Mouse (Mus musculus): ENCODE results near the gene Rsad1. TPM values are rescaled to one million over a fixed set of nuclear protein-coding genes. Genes with fewer than 3 reads are reported as not detected.

The Rsad1 gene
- polyA plus RNA-seq, 1 experiment from 2014 or later: 3.4 TPM

DNA sequence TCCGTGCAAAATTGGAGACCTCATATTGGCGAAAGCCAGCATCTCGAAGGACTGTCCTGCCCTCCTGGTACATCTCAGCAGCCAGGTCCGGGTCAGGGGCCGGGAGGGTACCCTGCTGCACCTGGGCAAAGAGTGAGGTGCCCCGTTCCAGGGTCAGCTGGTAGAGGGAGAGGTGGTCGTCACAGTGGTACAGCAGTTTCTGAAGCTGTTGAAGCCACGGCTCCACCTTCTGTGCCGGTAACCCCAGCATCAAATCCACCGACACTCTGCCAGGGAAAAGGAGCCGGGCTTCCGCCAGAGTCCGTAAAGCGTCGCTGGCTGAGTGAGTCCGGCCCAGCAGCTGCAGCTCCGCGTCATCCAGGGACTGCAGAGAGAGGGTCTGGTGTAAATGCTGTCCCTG lies 4.6 kb downstream of the Rsad1 start:
- H3K27me3 ChIP-seq: no peaks in the 10 kb centered on the region
- no peak for ATAC-seq (ENCODE audit: low FRiP score)
- peaks cover 19% of the 10 kb centered on the region for H3K4me1 ChIP-seq
- WGBS: 46% methylated on average over 18 of the region's 18 CpGs
- no peak overlapping the region; the same call in 1 of the 2 replicates for H3K9ac ChIP-seq
- H3K4me3 ChIP-seq: no peak overlapping the region
- H3K36me3 ChIP-seq: no peaks in the 10 kb centered on the region
- H3K27ac ChIP-seq: no peak overlapping the region
- no peaks in the 10 kb centered on the region for H3K9me3 ChIP-seq (replicated peaks)
- peak overlapping the region; percentile 30 for H3K4me2 ChIP-seq (replicated peaks)

DNA sequence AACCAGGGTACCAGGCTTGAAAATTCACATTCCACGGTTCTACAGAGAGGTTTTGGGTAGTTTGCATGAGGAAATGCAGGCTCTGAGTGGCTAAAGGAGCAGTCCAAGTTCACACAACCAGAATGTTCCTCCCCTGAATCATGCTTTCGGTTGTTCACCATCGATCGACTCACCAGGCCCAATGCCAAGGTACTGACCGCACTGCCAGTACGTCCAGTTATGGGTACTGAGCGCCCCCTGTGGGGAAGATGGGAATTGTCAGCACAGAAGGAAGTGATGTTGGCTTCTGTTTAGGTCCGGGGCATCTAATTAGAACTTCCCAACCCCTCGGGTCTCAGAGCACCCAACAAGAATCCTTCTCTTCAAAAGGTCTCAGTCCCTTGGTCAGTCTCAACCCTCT lies 5.1 kb downstream of the Rsad1 start:
- Histone ChIP-seq H3K9me3 (replicated peaks) (no peaks in the 10 kb centered on the region), H3K27ac (no peak overlapping the region), H3K36me3 (no peaks in the 10 kb centered on the region), H3K4me2 (replicated peaks) (peak overlapping the region; percentile 30), H3K4me3 (no peak overlapping the region), H3K27me3 (no peaks in the 10 kb centered on the region), H3K4me1 (peaks cover 14% of the 10 kb centered on the region), H3K9ac (no peak overlapping the region)
- 43% methylated on average over 9 of the region's 9 CpGs for WGBS
- no peak for ATAC-seq (ENCODE audit: low FRiP score)

DNA sequence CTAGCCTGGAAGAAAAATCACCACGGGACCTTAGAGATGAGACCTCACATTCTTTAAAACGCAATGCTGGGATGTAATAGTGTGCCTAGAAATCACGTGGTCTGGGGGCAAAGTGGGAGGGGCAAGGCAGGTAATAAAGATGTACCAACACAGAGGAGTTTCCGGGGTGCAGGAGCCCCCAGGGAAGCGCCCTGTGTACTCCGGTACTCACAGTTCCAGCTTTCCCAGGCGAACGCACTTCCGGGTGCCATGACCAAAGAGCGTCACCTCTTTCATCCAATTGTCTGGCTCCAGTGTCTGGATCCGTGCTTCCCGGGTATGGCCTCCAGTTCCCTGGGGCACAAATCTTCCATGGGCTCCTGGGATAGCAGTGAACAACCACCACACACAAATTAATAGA lies 5.7 kb downstream of the Rsad1 start:
- Histone ChIP-seq H3K9me3 (replicated peaks) (no peaks in the 10 kb centered on the region), H3K4me1 (peaks cover 11% of the 10 kb centered on the region), H3K27ac (no peak overlapping the region), H3K27me3 (no peaks in the 10 kb centered on the region), H3K4me3 (no peak overlapping the region), H3K36me3 (no peaks in the 10 kb centered on the region), H3K4me2 (replicated peaks) (no peak overlapping the region), H3K9ac (no peak overlapping the region)
- no peak for ATAC-seq (ENCODE audit: low FRiP score)
- 87% methylated on average over 12 of the region's 12 CpGs for WGBS

DNA sequence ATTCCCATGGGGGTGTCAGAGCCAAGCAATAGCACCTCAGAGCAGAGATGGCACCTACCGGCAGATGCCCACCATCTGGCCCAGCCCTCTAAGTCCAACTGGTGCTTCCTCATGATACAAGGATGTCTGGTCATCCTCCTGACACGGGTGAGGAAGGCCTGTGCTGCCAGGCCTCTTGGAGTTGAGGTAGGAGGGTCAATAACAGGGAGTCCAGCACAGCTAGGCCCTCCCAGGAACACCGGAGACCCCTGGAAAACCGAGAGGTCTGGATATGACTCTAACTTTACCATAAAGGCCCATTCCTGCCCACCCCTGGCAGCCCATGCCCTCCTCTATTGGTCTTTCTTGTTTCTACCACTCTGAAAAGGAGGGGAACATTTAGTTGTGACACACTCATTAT lies 6.7 kb downstream of the Rsad1 start:
- no peak overlapping the region for H3K27ac ChIP-seq
- H3K9ac ChIP-seq: no peak overlapping the region
- peaks cover 8% of the 10 kb centered on the region; the same call in 1 of the 2 replicates for H3K4me1 ChIP-seq
- no peaks in the 10 kb centered on the region for H3K36me3 ChIP-seq
- no peak for ATAC-seq (ENCODE audit: low FRiP score)
- 88% methylated on average over 4 of the region's 4 CpGs for WGBS
- H3K9me3 ChIP-seq (replicated peaks): no peaks in the 10 kb centered on the region
- H3K4me3 ChIP-seq: no peak overlapping the region
- H3K4me2 ChIP-seq (replicated peaks): no peak overlapping the region
- no peaks in the 10 kb centered on the region for H3K27me3 ChIP-seq

DNA sequence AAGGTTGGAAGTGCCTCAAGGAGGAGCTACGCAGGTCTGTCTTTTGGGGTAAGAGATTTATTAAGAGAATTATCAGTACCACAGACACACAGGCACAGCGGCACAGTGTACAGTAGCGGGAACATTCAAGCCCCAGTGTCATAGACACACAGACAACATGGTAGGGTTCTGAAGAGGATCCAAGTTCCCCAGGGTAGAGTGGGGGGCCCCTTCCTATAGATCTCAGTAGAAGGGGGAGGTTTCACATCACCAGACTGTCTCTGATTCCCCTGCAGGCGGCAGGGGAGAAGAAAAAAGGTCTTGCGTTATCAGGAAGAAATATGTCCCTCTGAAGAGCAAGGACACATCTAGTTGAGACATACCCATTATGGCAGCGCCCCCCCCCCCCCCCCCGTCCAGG lies 9.3 kb downstream of the Rsad1 start:
- ATAC-seq (ENCODE audit: low FRiP score): no peak
- Histone ChIP-seq H3K4me3 (no peak overlapping the region), H3K27me3 (no peaks in the 10 kb centered on the region), H3K9ac (no peak overlapping the region), H3K4me1 (peaks cover 6% of the 10 kb centered on the region; the same call in 1 of the 2 replicates), H3K36me3 (no peaks in the 10 kb centered on the region), H3K27ac (no peak overlapping the region), H3K9me3 (replicated peaks) (no peaks in the 10 kb centered on the region), H3K4me2 (replicated peaks) (no peak overlapping the region)
- 81% methylated on average over 7 of the region's 7 CpGs for WGBS

DNA sequence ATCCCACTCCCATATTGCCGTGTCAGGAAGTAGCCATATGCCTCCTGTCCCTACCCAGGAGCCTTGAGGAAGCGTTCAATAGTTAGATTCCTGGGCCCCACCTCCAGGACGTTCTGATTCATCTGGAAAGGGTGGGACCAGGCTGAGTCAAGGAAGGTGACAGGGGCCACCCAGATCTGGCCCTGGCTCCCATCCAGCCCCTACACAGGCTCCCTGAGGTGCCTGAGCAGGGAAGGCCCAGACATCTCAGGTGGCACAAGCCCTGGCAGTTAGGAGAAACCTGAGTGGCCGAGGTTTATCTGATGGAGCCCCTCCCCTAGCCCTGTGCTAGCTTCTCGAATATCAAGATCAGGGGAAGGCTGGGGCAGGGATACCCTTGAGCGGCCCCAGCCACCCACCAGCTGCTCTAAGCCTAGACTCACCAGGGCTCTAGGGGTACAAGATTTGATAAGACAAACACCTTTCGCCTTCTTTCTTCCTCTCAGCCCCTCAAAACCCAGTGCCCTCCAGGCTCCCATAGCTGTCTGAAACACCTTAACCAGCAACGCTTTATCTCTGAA lies 10.2 kb downstream of the Rsad1 start:
- Histone ChIP-seq H3K4me2 (replicated peaks) (no peak overlapping the region), H3K4me1 (no peaks in the 10 kb centered on the region), H3K9me3 (replicated peaks) (no peaks in the 10 kb centered on the region), H3K36me3 (no peaks in the 10 kb centered on the region), H3K9ac (no peak overlapping the region), H3K4me3 (no peak overlapping the region), H3K27me3 (no peaks in the 10 kb centered on the region), H3K27ac (no peak overlapping the region)
- no peak for ATAC-seq (ENCODE audit: low FRiP score)
- 62% methylated on average over 8 of the region's 8 CpGs for WGBS

DNA sequence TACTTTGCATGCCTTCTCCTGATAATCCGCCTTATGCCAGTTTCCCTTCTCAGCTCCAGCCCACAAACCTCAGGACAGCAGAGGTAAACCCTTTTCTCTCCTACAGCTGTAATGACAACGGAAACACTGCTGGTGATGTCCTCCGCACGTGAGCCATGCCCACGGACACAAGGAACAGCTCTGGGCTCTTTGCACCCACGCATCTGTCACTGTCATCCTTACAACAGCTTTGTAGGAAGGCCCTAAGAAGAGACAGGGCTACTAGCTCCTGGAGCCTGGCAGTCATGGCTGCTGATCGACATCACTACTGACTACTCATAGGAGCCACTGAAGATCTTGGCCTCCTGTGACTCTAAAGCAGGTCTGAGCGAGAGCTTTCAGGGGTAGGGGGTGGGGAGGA lies 15.9 kb downstream of the Rsad1 start:
- 72% methylated on average over 8 of the region's 8 CpGs for WGBS
- no peaks in the 10 kb centered on the region for H3K36me3 ChIP-seq
- H3K4me3 ChIP-seq: no peak overlapping the region
- H3K4me1 ChIP-seq: no peaks in the 10 kb centered on the region
- H3K27me3 ChIP-seq: no peaks in the 10 kb centered on the region
- H3K9me3 ChIP-seq (replicated peaks): no peaks in the 10 kb centered on the region
- H3K27ac ChIP-seq: no peak overlapping the region
- ATAC-seq (ENCODE audit: low FRiP score): no peak
- no peak overlapping the region for H3K9ac ChIP-seq
- no peak overlapping the region for H3K4me2 ChIP-seq (replicated peaks)

DNA sequence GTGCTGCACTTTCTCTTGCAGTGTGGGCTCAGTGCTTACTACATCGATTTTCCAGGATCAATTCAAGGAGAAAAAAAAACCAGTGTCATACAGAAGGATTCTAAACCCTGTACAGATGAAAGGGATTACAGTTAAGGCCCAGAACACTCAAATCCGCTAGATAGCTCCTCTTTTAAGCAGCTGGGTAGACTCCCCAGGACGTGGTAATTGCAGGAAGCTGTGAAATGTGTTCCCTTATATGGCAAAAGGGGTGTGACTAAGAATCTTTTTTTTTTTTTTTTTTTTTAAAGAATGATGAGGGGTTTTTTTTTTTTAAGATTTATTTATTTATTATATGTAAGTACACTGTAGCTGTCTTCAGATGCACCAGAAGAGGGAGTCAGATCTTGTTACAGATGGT lies 20.2 kb downstream of the Rsad1 start:
- Histone ChIP-seq H3K9ac (no peak overlapping the region), H3K4me3 (no peak overlapping the region), H3K36me3 (no peaks in the 10 kb centered on the region), H3K4me2 (replicated peaks) (no peak overlapping the region), H3K4me1 (peaks cover 8% of the 10 kb centered on the region), H3K9me3 (replicated peaks) (no peaks in the 10 kb centered on the region), H3K27ac (no peak overlapping the region), H3K27me3 (no peaks in the 10 kb centered on the region)
- no peak for ATAC-seq (ENCODE audit: low FRiP score)
- 54% methylated on average over 3 of the region's 3 CpGs for WGBS

DNA sequence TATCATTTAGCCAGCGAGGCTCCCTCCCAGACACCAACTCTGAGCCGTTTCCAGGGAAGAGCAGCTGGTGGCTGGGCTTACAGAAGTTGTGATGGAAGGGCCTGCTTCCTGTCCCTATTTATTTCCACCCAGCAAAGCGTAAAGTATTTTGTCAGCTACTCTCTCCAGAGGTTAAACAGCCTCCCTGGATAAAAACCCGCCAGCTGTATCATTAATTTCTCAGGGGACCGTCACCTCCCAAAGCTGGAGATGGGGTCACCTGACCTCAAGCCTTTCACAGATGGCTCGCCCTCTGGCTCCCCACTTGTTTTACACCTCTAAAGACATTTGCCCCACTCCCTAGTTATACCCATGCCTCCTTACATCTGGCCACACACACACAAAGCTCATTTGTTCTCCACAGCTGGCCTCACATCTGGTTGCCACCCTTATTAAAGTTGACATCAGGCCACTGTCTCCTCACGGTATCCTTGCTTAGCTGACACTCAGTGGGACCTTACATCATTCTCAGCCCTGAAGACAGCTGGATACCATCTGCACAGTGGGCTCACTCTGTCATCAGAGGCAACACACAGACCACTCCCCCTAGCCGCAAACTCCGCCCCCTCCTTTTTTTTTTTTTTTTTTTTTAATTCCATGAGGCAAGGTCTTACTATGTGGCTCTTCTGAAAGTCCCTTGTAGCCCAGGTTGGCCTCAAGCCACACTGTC lies 22.7 kb downstream of the Rsad1 start:
- H3K9ac ChIP-seq: no peak overlapping the region
- H3K27me3 ChIP-seq: 0 out of 2 replicates have a peak, but pooled peaks cover 2% of the 10 kb centered on the region
- H3K4me1 ChIP-seq: peaks cover 12% of the 10 kb centered on the region
- WGBS: 37% methylated on average over 9 of the region's 9 CpGs
- ATAC-seq (ENCODE audit: low FRiP score): peak; percentile 16; the same call in 1 of the 2 replicates
- H3K36me3 ChIP-seq: no peaks in the 10 kb centered on the region
- H3K4me2 ChIP-seq (replicated peaks): no peak overlapping the region
- H3K4me3 ChIP-seq: no peak overlapping the region
- no peaks in the 10 kb centered on the region for H3K9me3 ChIP-seq (replicated peaks)
- H3K27ac ChIP-seq: no peak overlapping the region

DNA sequence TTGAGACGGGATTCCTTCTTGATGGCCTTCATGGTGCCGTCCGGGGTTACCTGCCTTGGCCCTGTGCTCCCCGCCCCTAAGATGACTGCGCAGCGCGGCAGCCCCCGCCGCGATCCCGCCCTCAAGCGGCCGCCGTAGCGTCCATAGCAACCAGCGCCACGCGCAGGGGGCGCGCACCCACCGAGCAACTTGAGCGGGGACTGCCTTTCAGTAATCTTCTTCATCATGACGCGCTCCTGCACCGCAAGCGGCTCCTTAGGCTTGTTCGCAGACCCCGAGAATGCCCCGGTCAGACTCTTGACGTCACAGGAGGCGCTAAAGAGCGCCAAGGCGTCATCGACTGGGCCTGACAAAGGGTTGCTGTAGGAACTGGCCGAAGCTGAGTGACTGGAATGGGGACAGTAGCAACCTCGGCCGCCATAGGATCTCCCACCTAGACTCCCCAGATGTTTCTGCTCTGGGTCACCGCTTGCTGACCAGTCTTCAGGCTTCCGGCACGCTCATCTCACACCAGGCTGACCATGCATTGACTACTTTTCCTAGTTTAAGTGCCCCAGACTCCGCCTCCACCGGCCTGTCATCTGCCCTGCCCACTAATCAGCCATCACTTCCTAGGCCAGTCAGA lies 27.7 kb downstream of the Rsad1 start, which contains the start of gene Mycbpap:
Gene Mycbpap, minus strand, starts transcription at position 524 of the 625 bp plus-strand sequence.
- H3K9me3 ChIP-seq (replicated peaks): no peaks in the 10 kb centered on the region
- H3K4me3 ChIP-seq: peak within 1 kb of the TSS; percentile 55
- WGBS: under 1% methylated on average over 42 of the region's 42 CpGs
- no peaks in the 10 kb centered on the region for H3K36me3 ChIP-seq
- peak within 1 kb of the TSS; percentile 78 for H3K4me2 ChIP-seq (replicated peaks)
- peak within 1 kb of the TSS; percentile 36; the same call in 1 of the 2 replicates for H3K27ac ChIP-seq
- H3K4me1 ChIP-seq: peaks cover 15% of the 10 kb centered on the region
- H3K27me3 ChIP-seq: 0 out of 2 replicates have a peak, but pooled peaks cover 2% of the 10 kb centered on the region
- ATAC-seq (ENCODE audit: low FRiP score): peak; percentile 84
- peak within 1 kb of the TSS; percentile 70 for H3K9ac ChIP-seq

DNA sequence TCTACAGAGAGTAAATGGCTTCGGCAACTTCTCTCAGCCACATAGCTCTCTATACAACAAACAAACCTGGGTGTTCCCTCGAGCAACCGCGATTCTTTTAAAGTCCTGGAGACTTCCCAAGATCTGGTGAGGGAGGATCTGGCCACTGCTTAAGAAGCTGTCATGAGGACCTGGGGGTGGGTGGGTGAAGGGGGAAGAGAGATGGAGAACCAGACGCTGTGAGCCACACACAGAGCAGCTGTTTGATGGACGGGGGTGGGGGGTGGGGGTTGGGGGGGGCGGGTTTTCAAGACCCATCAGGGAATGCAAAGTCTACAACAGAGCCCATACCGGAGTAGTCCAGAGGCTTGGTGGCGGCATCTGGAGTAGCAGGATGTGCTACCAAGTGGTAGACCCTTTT lies 35.6 kb downstream of the Rsad1 start:
- no peak for ATAC-seq (ENCODE audit: low FRiP score)
- 69% methylated on average over 7 of the region's 9 CpGs for WGBS
- Histone ChIP-seq H3K4me1 (no peaks in the 10 kb centered on the region), H3K36me3 (no peaks in the 10 kb centered on the region), H3K9me3 (replicated peaks) (0 out of 2 replicates have a peak, but pooled peaks cover 2% of the 10 kb centered on the region), H3K27me3 (no peaks in the 10 kb centered on the region), H3K27ac (no peak overlapping the region), H3K4me3 (no peak overlapping the region), H3K9ac (no peak overlapping the region), H3K4me2 (replicated peaks) (no peak overlapping the region)

DNA sequence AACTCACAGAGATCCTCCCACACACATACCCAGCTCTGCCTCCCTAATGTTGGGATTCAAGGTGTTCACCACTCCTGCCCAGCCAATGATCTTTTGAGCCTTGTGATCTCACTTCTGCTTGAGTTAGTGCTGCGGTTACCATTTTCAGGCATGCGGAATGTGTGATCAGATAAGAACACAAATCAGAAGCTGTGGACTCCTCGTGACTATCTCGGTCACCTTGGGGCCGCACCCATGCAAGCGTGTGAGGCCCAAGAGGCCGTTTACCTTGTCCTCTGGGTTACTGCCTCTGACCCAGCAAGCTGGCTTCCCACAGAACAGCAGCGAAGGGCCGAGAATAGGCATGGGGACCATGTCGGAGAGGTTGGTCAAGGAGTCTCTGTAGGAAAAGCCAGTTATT lies 40.1 kb downstream of the Rsad1 start:
- WGBS: 92% methylated on average over 10 of the region's 10 CpGs
- no peak overlapping the region for H3K27ac ChIP-seq
- ATAC-seq (ENCODE audit: low FRiP score): no peak
- H3K9me3 ChIP-seq (replicated peaks): 0 out of 2 replicates have a peak, but pooled peaks cover 2% of the 10 kb centered on the region
- no peak overlapping the region for H3K4me2 ChIP-seq (replicated peaks)
- H3K4me1 ChIP-seq: no peaks in the 10 kb centered on the region
- no peaks in the 10 kb centered on the region for H3K27me3 ChIP-seq
- H3K9ac ChIP-seq: no peak overlapping the region
- no peak overlapping the region for H3K4me3 ChIP-seq
- H3K36me3 ChIP-seq: no peaks in the 10 kb centered on the region
